Mouse (Mus musculus): ENCODE results near the gene Gm9887. TPM values are rescaled to one million over a fixed set of nuclear protein-coding genes. Genes with fewer than 3 reads are reported as not detected.

Gm9887 gene
- polyA plus RNA-seq, 1 experiment from 2014 or later: 0.80 TPM

GRCm38 (mm10) chr12:69357300-69357646, 15.0 kb downstream of the Gm9887 start:
- DNase-seq (ENCODE audit: low spot score): no peak
- no peaks in the 10 kb centered on the region for H3K9me3 ChIP-seq (ENCODE audit: control insufficient read depth, low read length)
- peak overlapping the region; percentile 90; the same call in 1 of the 2 replicates for H3K9ac ChIP-seq (ENCODE audit: low read length)
- no peak overlapping the region for H3K27ac ChIP-seq (ENCODE audit: low read depth, low read length)
- ATAC-seq (replicated peaks; ENCODE audit: low FRiP score): no peak
- H3K36me3 ChIP-seq (ENCODE audit: control insufficient read depth, insufficient read depth, low read length): peaks cover 3% of the 10 kb centered on the region; the same call in 1 of the 2 replicates
- WGBS: 7% methylated on average over 13 of the region's 13 CpGs
- H3K4me2 ChIP-seq (ENCODE audit: low read depth, low read length, severe bottlenecking): peak overlapping the region; percentile 65
- H3K27me3 ChIP-seq (ENCODE audit: control insufficient read depth, insufficient read depth, low read length): no peaks in the 10 kb centered on the region
- no peaks in the 10 kb centered on the region; the same call in 1 of the 2 replicates for H3K4me1 ChIP-seq (replicated peaks; ENCODE audit: control insufficient read depth, insufficient read depth, low read length)
- H3K4me3 ChIP-seq (ENCODE audit: low read depth, low read length): peak overlapping the region; percentile 88

- WGBS: under 1% methylated on average over 47 of the region's 50 CpGs
- no peaks in the 10 kb centered on the region; the same call in 1 of the 2 replicates for H3K4me1 ChIP-seq (replicated peaks; ENCODE audit: control insufficient read depth, insufficient read depth, low read length)
- DNase-seq (ENCODE audit: low spot score) (peak; percentile 85), ATAC-seq (replicated peaks; ENCODE audit: low FRiP score) (peak; percentile 55)
- H3K4me3 ChIP-seq (ENCODE audit: low read depth, low read length): peak within 1 kb of the TSS; percentile 88
- peak within 1 kb of the TSS; percentile 65 for H3K4me2 ChIP-seq (ENCODE audit: low read depth, low read length, severe bottlenecking)
- no peaks in the 10 kb centered on the region for H3K27me3 ChIP-seq (ENCODE audit: control insufficient read depth, insufficient read depth, low read length)
- H3K27ac ChIP-seq (ENCODE audit: low read depth, low read length): peak within 1 kb of the TSS; percentile 63
- peaks cover 3% of the 10 kb centered on the region; the same call in 1 of the 2 replicates for H3K36me3 ChIP-seq (ENCODE audit: control insufficient read depth, insufficient read depth, low read length)
- H3K9me3 ChIP-seq (ENCODE audit: control insufficient read depth, low read length): no peaks in the 10 kb centered on the region
- peak within 1 kb of the TSS; percentile 90 for H3K9ac ChIP-seq (ENCODE audit: low read length)
Measured at GRCm38 (mm10) chr12:69356546-69357299, 15.5 kb downstream of the Gm9887 start, which contains the start of gene Nemf. Gene Nemf, minus strand, starts transcription at chr12:69357165.

- Histone ChIP-seq H3K9ac (ENCODE audit: low read length) (no peak overlapping the region), H3K4me2 (ENCODE audit: low read depth, low read length, severe bottlenecking) (no peak overlapping the region), H3K4me3 (ENCODE audit: low read depth, low read length) (no peak overlapping the region), H3K9me3 (ENCODE audit: control insufficient read depth, low read length) (no peaks in the 10 kb centered on the region), H3K27me3 (ENCODE audit: control insufficient read depth, insufficient read depth, low read length) (no peaks in the 10 kb centered on the region), H3K36me3 (ENCODE audit: control insufficient read depth, insufficient read depth, low read length) (peaks cover 10% of the 10 kb centered on the region; the same call in 1 of the 2 replicates), H3K27ac (ENCODE audit: low read depth, low read length) (no peak overlapping the region), H3K4me1 (replicated peaks; ENCODE audit: control insufficient read depth, insufficient read depth, low read length) (no peaks in the 10 kb centered on the region)
- no peak for DNase-seq (ENCODE audit: low spot score)
- 84% methylated on average over 1 of the region's 1 CpGs for WGBS
- ATAC-seq (replicated peaks; ENCODE audit: low FRiP score): no peak
Measured at GRCm38 (mm10) chr12:69351685-69352084, 20.6 kb downstream of the Gm9887 start.

- Histone ChIP-seq H3K4me1 (replicated peaks; ENCODE audit: control insufficient read depth, insufficient read depth, low read length) (no peaks in the 10 kb centered on the region), H3K36me3 (ENCODE audit: control insufficient read depth, insufficient read depth, low read length) (peaks cover 13% of the 10 kb centered on the region; the same call in 1 of the 2 replicates), H3K4me2 (ENCODE audit: low read depth, low read length, severe bottlenecking) (no peak overlapping the region), H3K27ac (ENCODE audit: low read depth, low read length) (no peak overlapping the region), H3K9me3 (ENCODE audit: control insufficient read depth, low read length) (no peaks in the 10 kb centered on the region), H3K9ac (ENCODE audit: low read length) (no peak overlapping the region), H3K27me3 (ENCODE audit: control insufficient read depth, insufficient read depth, low read length) (no peaks in the 10 kb centered on the region), H3K4me3 (ENCODE audit: low read depth, low read length) (no peak overlapping the region)
- DNase-seq (ENCODE audit: low spot score) (no peak), ATAC-seq (replicated peaks; ENCODE audit: low FRiP score) (no peak)
- 93% methylated on average over 2 of the region's 2 CpGs for WGBS
Measured at GRCm38 (mm10) chr12:69349928-69350327, 22.3 kb downstream of the Gm9887 start.

- WGBS: 90% methylated on average over 2 of the region's 2 CpGs
- no peak overlapping the region for H3K4me2 ChIP-seq (ENCODE audit: low read depth, low read length, severe bottlenecking)
- H3K36me3 ChIP-seq (ENCODE audit: control insufficient read depth, insufficient read depth, low read length): peaks cover 7% of the 10 kb centered on the region; the same call in 1 of the 2 replicates
Measured at GRCm38 (mm10) chr12:69333547-69333946, 38.7 kb downstream of the Gm9887 start.

GRCm38 (mm10) chr12:69332147-69332546, 40.1 kb downstream of the Gm9887 start:
- Histone ChIP-seq H3K9me3 (ENCODE audit: control insufficient read depth, low read length) (no peaks in the 10 kb centered on the region), H3K9ac (ENCODE audit: low read length) (no peak overlapping the region), H3K27ac (ENCODE audit: low read depth, low read length) (no peak overlapping the region), H3K4me1 (replicated peaks; ENCODE audit: control insufficient read depth, insufficient read depth, low read length) (no peaks in the 10 kb centered on the region), H3K27me3 (ENCODE audit: control insufficient read depth, insufficient read depth, low read length) (no peaks in the 10 kb centered on the region), H3K4me2 (ENCODE audit: low read depth, low read length, severe bottlenecking) (no peak overlapping the region), H3K4me3 (ENCODE audit: low read depth, low read length) (no peak overlapping the region), H3K36me3 (ENCODE audit: control insufficient read depth, insufficient read depth, low read length) (peaks cover 4% of the 10 kb centered on the region; the same call in 1 of the 2 replicates)
- DNase-seq (ENCODE audit: low spot score): no peak
- 96% methylated on average over 1 of the region's 1 CpGs for WGBS
- no peak for ATAC-seq (replicated peaks; ENCODE audit: low FRiP score)

More at GRCm38 (mm10) chr12:69333547-69333946, 38.7 kb downstream of the Gm9887 start:
- no peak for ATAC-seq (replicated peaks; ENCODE audit: low FRiP score)
- no peak for DNase-seq (ENCODE audit: low spot score)
- H3K27me3 ChIP-seq (ENCODE audit: control insufficient read depth, insufficient read depth, low read length): no peaks in the 10 kb centered on the region
- H3K9ac ChIP-seq (ENCODE audit: low read length): no peak overlapping the region
- H3K27ac ChIP-seq (ENCODE audit: low read depth, low read length): no peak overlapping the region
- H3K4me1 ChIP-seq (replicated peaks; ENCODE audit: control insufficient read depth, insufficient read depth, low read length): no peaks in the 10 kb centered on the region
- H3K4me3 ChIP-seq (ENCODE audit: low read depth, low read length): no peak overlapping the region
- H3K9me3 ChIP-seq (ENCODE audit: control insufficient read depth, low read length): no peaks in the 10 kb centered on the region

GRCm38 (mm10) chr12:69331187-69331586, 41.1 kb downstream of the Gm9887 start:
- ATAC-seq (replicated peaks; ENCODE audit: low FRiP score) (no peak), DNase-seq (ENCODE audit: low spot score) (no peak)
- Histone ChIP-seq H3K9me3 (ENCODE audit: control insufficient read depth, low read length) (no peaks in the 10 kb centered on the region), H3K4me1 (replicated peaks; ENCODE audit: control insufficient read depth, insufficient read depth, low read length) (no peaks in the 10 kb centered on the region), H3K27me3 (ENCODE audit: control insufficient read depth, insufficient read depth, low read length) (no peaks in the 10 kb centered on the region), H3K36me3 (ENCODE audit: control insufficient read depth, insufficient read depth, low read length) (no peaks in the 10 kb centered on the region; the same call in 1 of the 2 replicates), H3K4me3 (ENCODE audit: low read depth, low read length) (no peak overlapping the region), H3K9ac (ENCODE audit: low read length) (no peak overlapping the region), H3K4me2 (ENCODE audit: low read depth, low read length, severe bottlenecking) (no peak overlapping the region), H3K27ac (ENCODE audit: low read depth, low read length) (no peak overlapping the region)
- 95% methylated on average over 3 of the region's 3 CpGs for WGBS
